Mouse (Mus musculus) forebrain, embryonic 11.5 days (tissue): ENCODE data around the gene Il33. TPM values are rescaled to one million over a fixed set of nuclear protein-coding genes. Genes with fewer than 3 reads are reported as not detected.

Experiments used
- ATAC-seq: fragments of 200-750 bp; cut with Nextera tagmentation; replicated peaks from 2 replicates; pipeline ENCODE4 v1.8.0; 2017; ENCODE audit warnings: moderate TSS enrichment; ENCODE audit not compliant: low FRiP score
- DNase-seq: peaks from one replicate; pipeline ENCODE4 v3.0.0-alpha.2; 2017; ENCODE audit warnings: low spot score
- H3K27ac ChIP-seq: fragments of 300-500 bp; sonication (generic); 2 replicates; pipeline ENCODE4 v1.5.1; 2014; ENCODE audit warnings: low read depth, low read length
- H3K27me3 ChIP-seq: fragments of 300-500 bp; sonication (generic); 2 replicates; pipeline ENCODE4 v1.6.1; 2014; ENCODE audit warnings: mild to moderate bottlenecking, low read length, mixed read lengths; ENCODE audit not compliant: control insufficient read depth, insufficient read depth
- H3K36me3 ChIP-seq: fragments of 300-500 bp; sonication (generic); 2 replicates; pipeline ENCODE4 v1.6.1; 2014; ENCODE audit warnings: mild to moderate bottlenecking, low read length, moderate library complexity, mixed read lengths; ENCODE audit not compliant: control insufficient read depth, insufficient read depth
- H3K4me1 ChIP-seq: fragments of 300-500 bp; sonication (generic); replicated peaks from 2 replicates; pipeline ENCODE4 v1.6.1; 2014; ENCODE audit warnings: low read length, mixed read lengths; ENCODE audit not compliant: control insufficient read depth, insufficient read depth
- H3K4me2 ChIP-seq: fragments of 300-500 bp; sonication (generic); 2 replicates; pipeline ENCODE4 v1.6.1; 2014; ENCODE audit warnings: low read depth, mild to moderate bottlenecking, low read length, moderate library complexity, mixed read lengths; ENCODE audit not compliant: severe bottlenecking
- H3K4me3 ChIP-seq: fragments of 300-500 bp; sonication (generic); 2 replicates; pipeline ENCODE4 v1.5.1; 2014; ENCODE audit warnings: low read depth, low read length
- H3K9ac ChIP-seq: fragments of 300-500 bp; sonication (generic); 2 replicates; pipeline ENCODE4 v1.6.1; 2014; ENCODE audit warnings: low read length
- H3K9me3 ChIP-seq: fragments of 300-500 bp; sonication (generic); 2 replicates; pipeline ENCODE4 v1.6.1; 2016; ENCODE audit warnings: low read length, mixed read lengths; ENCODE audit not compliant: control insufficient read depth
- WGBS: fragments of 180-500 bp; shearing (Covaris S2); extraction: QIAGEN DNeasy Blood & Tissue Kit; methylation state at CpG from one replicate; pipeline ENCODE4 v1.1.7; 2014; 5-methylcytosine and 5-hydroxymethylcytosine counted together
- polyA plus RNA-seq: library from polyadenylated mRNA; unstranded; fragments of >200 nt; fragmentation: Nextera tagmentation; extraction: Ambion mirVana; gene quantifications from 2 replicates; pipeline ENCODE4 v1.2.1, GENCODE M21; 2014

Il33 gene
- 0.40 and 0.53 TPM in 2 replicates for polyA plus RNA-seq

GRCm38 (mm10) chr19:29924638-29925258 lies at the start of gene Il33:
Gene Il33 (plus strand): TSS chr19:29925114.
- Histone ChIP-seq H3K27me3 (no peaks in the 10 kb centered on the region), H3K36me3 (no peaks in the 10 kb centered on the region), H3K9me3 (no peaks in the 10 kb centered on the region), H3K4me3 (no peak within 1 kb of the TSS), H3K4me1 (no peaks in the 10 kb centered on the region), H3K4me2 (no peak within 1 kb of the TSS), H3K9ac (no peak within 1 kb of the TSS), H3K27ac (no peak within 1 kb of the TSS)
- DNase-seq (no peak), ATAC-seq (no peak)
- WGBS: 85% methylated on average over 10 of the region's 10 CpGs

- no peaks in the 10 kb centered on the region for H3K36me3 ChIP-seq
- no peaks in the 10 kb centered on the region for H3K4me1 ChIP-seq
- H3K4me3 ChIP-seq: no peak overlapping the region
- no peak overlapping the region for H3K4me2 ChIP-seq
- H3K27ac ChIP-seq: no peak overlapping the region
- ATAC-seq: no peak
- no peaks in the 10 kb centered on the region for H3K27me3 ChIP-seq
- DNase-seq: no peak
- H3K9me3 ChIP-seq: no peaks in the 10 kb centered on the region
- no peak overlapping the region for H3K9ac ChIP-seq
- WGBS: 84% methylated on average over 10 of the region's 10 CpGs
Observed at GRCm38 (mm10) chr19:29877422-29878291, 47.3 kb upstream of the Il33 start.

- ATAC-seq (no peak), DNase-seq (no peak)
- H3K9me3 ChIP-seq: no peaks in the 10 kb centered on the region
- no peak overlapping the region for H3K9ac ChIP-seq
- H3K27me3 ChIP-seq: no peaks in the 10 kb centered on the region
- no peak overlapping the region for H3K27ac ChIP-seq
- H3K4me2 ChIP-seq: no peak overlapping the region
- H3K4me1 ChIP-seq: no peaks in the 10 kb centered on the region
- H3K4me3 ChIP-seq: no peak overlapping the region
- WGBS: 84% methylated on average over 8 of the region's 8 CpGs
- H3K36me3 ChIP-seq: no peaks in the 10 kb centered on the region
Observed at GRCm38 (mm10) chr19:29878896-29879504, 45.9 kb upstream of the Il33 start.

GRCm38 (mm10) chr19:29880918-29881317 lies 44.0 kb upstream of the Il33 start:
- Histone ChIP-seq H3K4me3 (no peak overlapping the region), H3K9ac (no peak overlapping the region), H3K9me3 (no peaks in the 10 kb centered on the region), H3K4me1 (no peaks in the 10 kb centered on the region), H3K27me3 (no peaks in the 10 kb centered on the region), H3K36me3 (no peaks in the 10 kb centered on the region), H3K4me2 (no peak overlapping the region), H3K27ac (no peak overlapping the region)
- WGBS: 91% methylated on average over 4 of the region's 4 CpGs
- ATAC-seq (no peak), DNase-seq (no peak)

GRCm38 (mm10) chr19:29882696-29883095 lies 42.2 kb upstream of the Il33 start:
- WGBS: 88% methylated on average over 3 of the region's 3 CpGs
- ATAC-seq: no peak
- no peaks in the 10 kb centered on the region for H3K4me1 ChIP-seq

GRCm38 (mm10) chr19:29885548-29885947 lies 39.4 kb upstream of the Il33 start:
- no peaks in the 10 kb centered on the region for H3K4me1 ChIP-seq
- H3K4me3 ChIP-seq: no peak overlapping the region
- 88% methylated on average over 6 of the region's 6 CpGs for WGBS
- no peak overlapping the region for H3K9ac ChIP-seq
- H3K27me3 ChIP-seq: no peaks in the 10 kb centered on the region
- no peak overlapping the region for H3K27ac ChIP-seq
- no peak overlapping the region for H3K4me2 ChIP-seq
- no peak for DNase-seq
- no peak for ATAC-seq
- H3K36me3 ChIP-seq: no peaks in the 10 kb centered on the region
- no peaks in the 10 kb centered on the region for H3K9me3 ChIP-seq

More at GRCm38 (mm10) chr19:29882696-29883095, 42.2 kb upstream of the Il33 start:
- H3K9ac ChIP-seq: no peak overlapping the region
- H3K27me3 ChIP-seq: no peaks in the 10 kb centered on the region
- H3K4me3 ChIP-seq: no peak overlapping the region
- no peak overlapping the region for H3K27ac ChIP-seq
- DNase-seq: no peak
- H3K9me3 ChIP-seq: no peaks in the 10 kb centered on the region
- no peak overlapping the region for H3K4me2 ChIP-seq
- no peaks in the 10 kb centered on the region for H3K36me3 ChIP-seq

GRCm38 (mm10) chr19:29887476-29887875 lies 37.4 kb upstream of the Il33 start:
- DNase-seq: no peak
- no peak for ATAC-seq
- H3K27me3 ChIP-seq: no peaks in the 10 kb centered on the region
- no peak overlapping the region for H3K4me2 ChIP-seq
- no peak overlapping the region for H3K4me3 ChIP-seq
- H3K36me3 ChIP-seq: no peaks in the 10 kb centered on the region
- no peaks in the 10 kb centered on the region for H3K9me3 ChIP-seq
- no peak overlapping the region for H3K27ac ChIP-seq
- no peaks in the 10 kb centered on the region for H3K4me1 ChIP-seq
- H3K9ac ChIP-seq: no peak overlapping the region
- WGBS: 91% methylated on average over 2 of the region's 2 CpGs

- ATAC-seq: no peak
- no peaks in the 10 kb centered on the region for H3K9me3 ChIP-seq
- WGBS: 88% methylated on average over 6 of the region's 6 CpGs
Observed at GRCm38 (mm10) chr19:29888946-29889345, 36.0 kb upstream of the Il33 start.

More at GRCm38 (mm10) chr19:29888946-29889345, 36.0 kb upstream of the Il33 start:
- Histone ChIP-seq H3K36me3 (no peaks in the 10 kb centered on the region), H3K4me3 (no peak overlapping the region), H3K4me1 (no peaks in the 10 kb centered on the region), H3K9ac (no peak overlapping the region), H3K27me3 (no peaks in the 10 kb centered on the region), H3K27ac (no peak overlapping the region), H3K4me2 (no peak overlapping the region)
- no peak for DNase-seq
